Mouse (Mus musculus): Measurements from ENCODE around the gene Met. TPM values are rescaled to one million over a fixed set of nuclear protein-coding genes. Genes with fewer than 3 reads are reported as not detected.
A peak's percentile ranks its signal among the peaks of the same experiment; 100 is the strongest.

The Met gene
- polyA plus RNA-seq, 1 experiment from 2014 or later: 1.9 TPM

GRCm38 (mm10) chr6:17554263-17554662, 90.7 kb downstream of the Met start:
- Histone ChIP-seq H3K27ac (replicated peaks) (no peak overlapping the region), H3K36me3 (0 out of 2 replicates have a peak, but pooled peaks cover 4% of the 10 kb centered on the region), H3K4me1 (peaks cover 19% of the 10 kb centered on the region), H3K4me3 (no peak overlapping the region), H3K4me2 (no peak overlapping the region), H3K27me3 (replicated peaks) (no peaks in the 10 kb centered on the region), H3K9me3 (no peaks in the 10 kb centered on the region), H3K9ac (no peak overlapping the region)
- ATAC-seq (ENCODE audit: extremely low read depth, insufficient number of reproducible peaks, low FRiP score, low TSS enrichment): no peak
- 80% methylated on average over 7 of the region's 7 CpGs for WGBS

- Histone ChIP-seq H3K9me3 (no peaks in the 10 kb centered on the region), H3K9ac (no peak overlapping the region), H3K36me3 (0 out of 2 replicates have a peak, but pooled peaks cover 4% of the 10 kb centered on the region), H3K27ac (replicated peaks) (no peak overlapping the region), H3K4me1 (peaks cover 19% of the 10 kb centered on the region), H3K27me3 (replicated peaks) (no peaks in the 10 kb centered on the region), H3K4me3 (no peak overlapping the region), H3K4me2 (no peak overlapping the region)
- ATAC-seq (ENCODE audit: extremely low read depth, insufficient number of reproducible peaks, low FRiP score, low TSS enrichment): no peak
- 56% methylated on average over 3 of the region's 3 CpGs for WGBS
Observed at GRCm38 (mm10) chr6:17554757-17555156, 91.2 kb downstream of the Met start.

GRCm38 (mm10) chr6:17555719-17556118, 92.1 kb downstream of the Met start:
- no peak overlapping the region for H3K9ac ChIP-seq
- ATAC-seq (ENCODE audit: extremely low read depth, insufficient number of reproducible peaks, low FRiP score, low TSS enrichment): no peak
- no peaks in the 10 kb centered on the region for H3K9me3 ChIP-seq
- H3K4me2 ChIP-seq: no peak overlapping the region
- no peak overlapping the region for H3K27ac ChIP-seq (replicated peaks)
- H3K4me3 ChIP-seq: no peak overlapping the region
- 77% methylated on average over 7 of the region's 7 CpGs for WGBS
- peaks cover 13% of the 10 kb centered on the region for H3K4me1 ChIP-seq
- 0 out of 2 replicates have a peak, but pooled peaks cover 4% of the 10 kb centered on the region for H3K36me3 ChIP-seq
- H3K27me3 ChIP-seq (replicated peaks): no peaks in the 10 kb centered on the region

- Histone ChIP-seq H3K4me2 (no peak overlapping the region), H3K4me3 (no peak overlapping the region), H3K4me1 (no peaks in the 10 kb centered on the region), H3K27me3 (replicated peaks) (no peaks in the 10 kb centered on the region), H3K27ac (replicated peaks) (no peak overlapping the region), H3K36me3 (0 out of 2 replicates have a peak, but pooled peaks cover 4% of the 10 kb centered on the region), H3K9ac (no peak overlapping the region), H3K9me3 (no peaks in the 10 kb centered on the region)
- WGBS: 75% methylated on average over 4 of the region's 4 CpGs
- no peak for ATAC-seq (ENCODE audit: extremely low read depth, insufficient number of reproducible peaks, low FRiP score, low TSS enrichment)
Observed at GRCm38 (mm10) chr6:17559657-17560056, 96.1 kb downstream of the Met start.

- Histone ChIP-seq H3K9ac (no peak overlapping the region), H3K9me3 (no peaks in the 10 kb centered on the region), H3K27ac (replicated peaks) (no peak overlapping the region), H3K4me2 (no peak overlapping the region), H3K4me3 (no peak overlapping the region), H3K27me3 (replicated peaks) (no peaks in the 10 kb centered on the region), H3K4me1 (no peaks in the 10 kb centered on the region), H3K36me3 (0 out of 2 replicates have a peak, but pooled peaks cover 4% of the 10 kb centered on the region)
- 38% methylated on average over 2 of the region's 2 CpGs for WGBS
- ATAC-seq (ENCODE audit: extremely low read depth, insufficient number of reproducible peaks, low FRiP score, low TSS enrichment): no peak
Observed at GRCm38 (mm10) chr6:17561347-17561746, 97.7 kb downstream of the Met start.

- no peaks in the 10 kb centered on the region for H3K4me1 ChIP-seq
- no peak overlapping the region for H3K4me3 ChIP-seq
- H3K36me3 ChIP-seq: 0 out of 2 replicates have a peak, but pooled peaks cover 4% of the 10 kb centered on the region
- H3K9me3 ChIP-seq: no peaks in the 10 kb centered on the region
- no peak overlapping the region for H3K9ac ChIP-seq
- ATAC-seq (ENCODE audit: extremely low read depth, insufficient number of reproducible peaks, low FRiP score, low TSS enrichment): no peak
- H3K27me3 ChIP-seq (replicated peaks): no peaks in the 10 kb centered on the region
- no peak overlapping the region for H3K4me2 ChIP-seq
- no peak overlapping the region for H3K27ac ChIP-seq (replicated peaks)
- 54% methylated on average over 3 of the region's 3 CpGs for WGBS
Observed at GRCm38 (mm10) chr6:17561886-17562285, 98.3 kb downstream of the Met start.

GRCm38 (mm10) chr6:17562472-17563088, 99.0 kb downstream of the Met start:
- 22% methylated on average over 10 of the region's 10 CpGs for WGBS
- Histone ChIP-seq H3K4me1 (no peaks in the 10 kb centered on the region), H3K36me3 (0 out of 2 replicates have a peak, but pooled peaks cover 1% of the 10 kb centered on the region), H3K4me3 (no peak overlapping the region), H3K4me2 (0 out of 2 replicates have a peak overlapping the region, but pooled peaks have one; percentile 2), H3K27me3 (replicated peaks) (no peaks in the 10 kb centered on the region), H3K27ac (replicated peaks) (no peak overlapping the region), H3K9me3 (no peaks in the 10 kb centered on the region), H3K9ac (no peak overlapping the region)
- no peak for ATAC-seq (ENCODE audit: extremely low read depth, insufficient number of reproducible peaks, low FRiP score, low TSS enrichment)

- H3K27ac ChIP-seq (replicated peaks): no peak overlapping the region
- ATAC-seq (ENCODE audit: extremely low read depth, insufficient number of reproducible peaks, low FRiP score, low TSS enrichment): no peak
- H3K36me3 ChIP-seq: 0 out of 2 replicates have a peak, but pooled peaks cover 8% of the 10 kb centered on the region
- H3K4me2 ChIP-seq: no peak overlapping the region
- H3K4me1 ChIP-seq: peaks cover 15% of the 10 kb centered on the region
- no peak overlapping the region for H3K9ac ChIP-seq
- no peak overlapping the region for H3K4me3 ChIP-seq
- no peaks in the 10 kb centered on the region for H3K27me3 ChIP-seq (replicated peaks)
- WGBS: 69% methylated on average over 11 of the region's 11 CpGs
- H3K9me3 ChIP-seq: no peaks in the 10 kb centered on the region
Observed at GRCm38 (mm10) chr6:17568702-17569352, 105.2 kb downstream of the Met start.

- no peaks in the 10 kb centered on the region for H3K27me3 ChIP-seq (replicated peaks)
- H3K4me3 ChIP-seq: no peak overlapping the region
- no peak for ATAC-seq (ENCODE audit: extremely low read depth, insufficient number of reproducible peaks, low FRiP score, low TSS enrichment)
- H3K9me3 ChIP-seq: no peaks in the 10 kb centered on the region
- H3K4me2 ChIP-seq: no peak overlapping the region
- 49% methylated on average over 5 of the region's 5 CpGs for WGBS
- H3K4me1 ChIP-seq: peaks cover 15% of the 10 kb centered on the region
- H3K27ac ChIP-seq (replicated peaks): no peak overlapping the region
- H3K9ac ChIP-seq: no peak overlapping the region
- 0 out of 2 replicates have a peak, but pooled peaks cover 5% of the 10 kb centered on the region for H3K36me3 ChIP-seq
Observed at GRCm38 (mm10) chr6:17573227-17573626, 109.6 kb downstream of the Met start.

GRCm38 (mm10) chr6:17573732-17574131, 110.1 kb downstream of the Met start:
- no peak overlapping the region for H3K9ac ChIP-seq
- H3K4me3 ChIP-seq: no peak overlapping the region
- no peaks in the 10 kb centered on the region for H3K27me3 ChIP-seq (replicated peaks)
- 0 out of 2 replicates have a peak, but pooled peaks cover 5% of the 10 kb centered on the region for H3K36me3 ChIP-seq
- WGBS: 85% methylated on average over 2 of the region's 2 CpGs
- H3K9me3 ChIP-seq: no peaks in the 10 kb centered on the region
- peaks cover 15% of the 10 kb centered on the region for H3K4me1 ChIP-seq
- ATAC-seq (ENCODE audit: extremely low read depth, insufficient number of reproducible peaks, low FRiP score, low TSS enrichment): no peak
- no peak overlapping the region for H3K4me2 ChIP-seq
- no peak overlapping the region for H3K27ac ChIP-seq (replicated peaks)

- no peak overlapping the region for H3K4me3 ChIP-seq
- H3K27me3 ChIP-seq (replicated peaks): no peaks in the 10 kb centered on the region
- H3K9me3 ChIP-seq: no peaks in the 10 kb centered on the region
- peaks cover 3% of the 10 kb centered on the region for H3K4me1 ChIP-seq
- no peak overlapping the region for H3K4me2 ChIP-seq
- no peak for ATAC-seq (ENCODE audit: extremely low read depth, insufficient number of reproducible peaks, low FRiP score, low TSS enrichment)
- no peaks in the 10 kb centered on the region for H3K36me3 ChIP-seq
- H3K27ac ChIP-seq (replicated peaks): no peak overlapping the region
- H3K9ac ChIP-seq: no peak overlapping the region
- 21% methylated on average over 3 of the region's 3 CpGs for WGBS
Observed at GRCm38 (mm10) chr6:17578092-17578760, 114.6 kb downstream of the Met start.

All from heart, embryonic 13.5 days (tissue).